Mouse (Mus musculus): ENCODE results near the gene Magi1. TPM values are rescaled to one million over a fixed set of nuclear protein-coding genes. Genes with fewer than 3 reads are reported as not detected.

Magi1 gene
- polyA plus RNA-seq, 1 experiment from 2014 or later: 1.9 TPM

- H3K9ac ChIP-seq (replicated peaks): no peak overlapping the region
- no peak overlapping the region for H3K4me2 ChIP-seq (ENCODE audit: low read depth, low read length)
- no peak for TF ChIP-seq CTCF (IDR thresholded peaks at IDR 0.05; ENCODE audit: low read depth)
- H3K9me3 ChIP-seq (ENCODE audit: low read length): no peaks in the 10 kb centered on the region
- peaks cover 11% of the 10 kb centered on the region for H3K4me1 ChIP-seq (ENCODE audit: insufficient read depth)
- no peaks in the 10 kb centered on the region for H3K27me3 ChIP-seq (ENCODE audit: insufficient read depth, low read length)
- H3K27ac ChIP-seq (ENCODE audit: low read depth): peak overlapping the region; percentile 12; the same call in 1 of the 2 replicates
- 44% methylated on average over 3 of the region's 3 CpGs for WGBS (ENCODE audit: insufficient replicate concordance)
- ATAC-seq: peak; percentile 62; the same call in 1 of the 2 replicates
- no peaks in the 10 kb centered on the region for H3K36me3 ChIP-seq (replicated peaks; ENCODE audit: insufficient read depth, low read length)
- DNase-seq: no peak
- no peak overlapping the region for H3K4me3 ChIP-seq (ENCODE audit: low read depth, low read length)
Observed at GRCm38 (mm10) chr6:94154854-94155601, 128.7 kb downstream of the Magi1 start.

- no peak for DNase-seq
- 76% methylated on average over 9 of the region's 9 CpGs for WGBS (ENCODE audit: insufficient replicate concordance)
- H3K9ac ChIP-seq (replicated peaks): no peak overlapping the region
Observed at GRCm38 (mm10) chr6:94152881-94153280, 130.8 kb downstream of the Magi1 start.

GRCm38 (mm10) chr6:94150876-94151275 lies 132.8 kb downstream of the Magi1 start:
- 40% methylated on average over 4 of the region's 4 CpGs for WGBS (ENCODE audit: insufficient replicate concordance)
- Histone ChIP-seq H3K4me2 (ENCODE audit: low read depth, low read length) (no peak overlapping the region), H3K9ac (replicated peaks) (no peak overlapping the region), H3K27me3 (ENCODE audit: insufficient read depth, low read length) (no peaks in the 10 kb centered on the region), H3K36me3 (replicated peaks; ENCODE audit: insufficient read depth, low read length) (no peaks in the 10 kb centered on the region), H3K9me3 (ENCODE audit: low read length) (no peaks in the 10 kb centered on the region), H3K4me1 (ENCODE audit: insufficient read depth) (0 out of 2 replicates have a peak, but pooled peaks cover 8% of the 10 kb centered on the region), H3K4me3 (ENCODE audit: low read depth, low read length) (no peak overlapping the region), H3K27ac (ENCODE audit: low read depth) (no peak overlapping the region)
- ATAC-seq (no peak), DNase-seq (no peak)
- no peak for TF ChIP-seq EP300 (IDR thresholded peaks at IDR 0.05; ENCODE audit: low read depth)
- TF ChIP-seq CTCF (IDR thresholded peaks at IDR 0.05; ENCODE audit: low read depth): no peak

More at GRCm38 (mm10) chr6:94152881-94153280, 130.8 kb downstream of the Magi1 start:
- TF ChIP-seq CTCF (IDR thresholded peaks at IDR 0.05; ENCODE audit: low read depth) (no peak), EP300 (IDR thresholded peaks at IDR 0.05; ENCODE audit: low read depth) (no peak)
- Histone ChIP-seq H3K27ac (ENCODE audit: low read depth) (no peak overlapping the region), H3K36me3 (replicated peaks; ENCODE audit: insufficient read depth, low read length) (no peaks in the 10 kb centered on the region), H3K4me1 (ENCODE audit: insufficient read depth) (peaks cover 8% of the 10 kb centered on the region; the same call in 1 of the 2 replicates), H3K4me2 (ENCODE audit: low read depth, low read length) (no peak overlapping the region), H3K4me3 (ENCODE audit: low read depth, low read length) (no peak overlapping the region), H3K27me3 (ENCODE audit: insufficient read depth, low read length) (no peaks in the 10 kb centered on the region), H3K9me3 (ENCODE audit: low read length) (no peaks in the 10 kb centered on the region)
- no peak for ATAC-seq

GRCm38 (mm10) chr6:94149800-94150199 lies 133.9 kb downstream of the Magi1 start:
- no peak overlapping the region for H3K4me2 ChIP-seq (ENCODE audit: low read depth, low read length)
- DNase-seq: no peak
- no peak overlapping the region for H3K9ac ChIP-seq (replicated peaks)
- no peak for ATAC-seq
- H3K36me3 ChIP-seq (replicated peaks; ENCODE audit: insufficient read depth, low read length): no peaks in the 10 kb centered on the region
- H3K27ac ChIP-seq (ENCODE audit: low read depth): no peak overlapping the region
- 47% methylated on average over 2 of the region's 2 CpGs for WGBS (ENCODE audit: insufficient replicate concordance)
- H3K4me1 ChIP-seq (ENCODE audit: insufficient read depth): 0 out of 2 replicates have a peak, but pooled peaks cover 5% of the 10 kb centered on the region
- no peak for TF ChIP-seq CTCF (IDR thresholded peaks at IDR 0.05; ENCODE audit: low read depth)
- no peak for TF ChIP-seq EP300 (IDR thresholded peaks at IDR 0.05; ENCODE audit: low read depth)
- no peak overlapping the region for H3K4me3 ChIP-seq (ENCODE audit: low read depth, low read length)
- no peaks in the 10 kb centered on the region for H3K9me3 ChIP-seq (ENCODE audit: low read length)
- no peaks in the 10 kb centered on the region for H3K27me3 ChIP-seq (ENCODE audit: insufficient read depth, low read length)

- ATAC-seq: no peak
- DNase-seq: no peak
- 50% methylated on average over 1 of the region's 1 CpGs for WGBS (ENCODE audit: insufficient replicate concordance)
Observed at GRCm38 (mm10) chr6:94146206-94146493, 137.6 kb downstream of the Magi1 start.

GRCm38 (mm10) chr6:94145430-94146205 lies 138.1 kb downstream of the Magi1 start:
- H3K27me3 ChIP-seq (ENCODE audit: insufficient read depth, low read length): no peaks in the 10 kb centered on the region
- H3K27ac ChIP-seq (ENCODE audit: low read depth): no peak overlapping the region
- H3K4me1 ChIP-seq (ENCODE audit: insufficient read depth): no peaks in the 10 kb centered on the region
- H3K4me3 ChIP-seq (ENCODE audit: low read depth, low read length): no peak overlapping the region
- no peaks in the 10 kb centered on the region for H3K36me3 ChIP-seq (replicated peaks; ENCODE audit: insufficient read depth, low read length)
- H3K4me2 ChIP-seq (ENCODE audit: low read depth, low read length): no peak overlapping the region
- DNase-seq (no peak), ATAC-seq (no peak)
- H3K9ac ChIP-seq (replicated peaks): no peak overlapping the region
- H3K9me3 ChIP-seq (ENCODE audit: low read length): no peaks in the 10 kb centered on the region
- WGBS (ENCODE audit: insufficient replicate concordance): 72% methylated on average over 8 of the region's 8 CpGs
- TF ChIP-seq EP300 (IDR thresholded peaks at IDR 0.05; ENCODE audit: low read depth): no peak
- TF ChIP-seq CTCF (IDR thresholded peaks at IDR 0.05; ENCODE audit: low read depth): no peak

More at GRCm38 (mm10) chr6:94146206-94146493, 137.6 kb downstream of the Magi1 start:
- Histone ChIP-seq H3K4me1 (ENCODE audit: insufficient read depth) (no peaks in the 10 kb centered on the region), H3K36me3 (replicated peaks; ENCODE audit: insufficient read depth, low read length) (no peaks in the 10 kb centered on the region), H3K4me2 (ENCODE audit: low read depth, low read length) (no peak overlapping the region), H3K27ac (ENCODE audit: low read depth) (no peak overlapping the region), H3K4me3 (ENCODE audit: low read depth, low read length) (no peak overlapping the region), H3K9me3 (ENCODE audit: low read length) (no peaks in the 10 kb centered on the region), H3K9ac (replicated peaks) (no peak overlapping the region), H3K27me3 (ENCODE audit: insufficient read depth, low read length) (no peaks in the 10 kb centered on the region)
- no peak for TF ChIP-seq EP300 (IDR thresholded peaks at IDR 0.05; ENCODE audit: low read depth)
- no peak for TF ChIP-seq CTCF (IDR thresholded peaks at IDR 0.05; ENCODE audit: low read depth)
